Mouse (Mus musculus) myocyte (in vitro differentiated cells): ENCODE data around the gene Pramef20.

Experiments used
- MAX ChIP-seq: IDR thresholded peaks from one replicate; pipeline ENCODE4 v1.6.1; 2011; ENCODE audit warnings: low read depth, mild to moderate bottlenecking, control low read depth
- POLR2A ChIP-seq: IDR thresholded peaks from one replicate; pipeline ENCODE4 v1.6.1; 2011; ENCODE audit warnings: low read depth, mild to moderate bottlenecking, control low read depth, moderate library complexity; ENCODE audit not compliant: insufficient read length
- REST ChIP-seq: IDR thresholded peaks from one replicate; pipeline ENCODE4 v1.6.1; 2011; ENCODE audit warnings: mild to moderate bottlenecking, control low read depth, moderate library complexity; ENCODE audit not compliant: insufficient read depth, insufficient read length
- TCF12 ChIP-seq: IDR thresholded peaks from one replicate; pipeline ENCODE4 v1.6.1; 2011; ENCODE audit warnings: mild to moderate bottlenecking, control low read depth; ENCODE audit not compliant: poor library complexity, insufficient read depth, severe bottlenecking
- USF1 ChIP-seq: IDR thresholded peaks from one replicate; pipeline ENCODE4 v1.6.1; 2011; ENCODE audit warnings: low read depth, mild to moderate bottlenecking, control low read depth, moderate library complexity

DNA sequence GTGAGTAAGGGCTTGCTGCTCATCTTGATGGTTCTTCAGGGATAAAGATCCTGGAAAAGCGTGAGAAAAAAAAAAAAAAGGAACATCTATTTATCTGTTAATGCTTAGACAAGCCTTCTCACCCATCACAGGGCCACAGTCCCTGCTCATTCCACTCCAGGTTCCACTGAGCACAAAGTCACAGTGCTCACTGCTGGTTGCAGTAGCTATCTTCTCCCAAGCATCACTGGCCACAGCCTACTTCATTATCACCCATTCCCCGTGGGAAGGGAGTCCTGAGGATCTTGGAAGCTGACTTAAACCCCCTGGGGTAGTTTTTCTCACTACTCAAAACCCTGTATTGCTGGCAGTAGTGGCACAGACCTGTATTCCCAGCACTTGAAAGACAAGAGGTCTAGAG, at the start of gene Pramef20:
- TF ChIP-seq MAX (no peak), POLR2A (no peak), USF1 (no peak), REST (no peak), TCF12 (no peak)
